Mouse (Mus musculus) myocyte (in vitro differentiated cells): Measurements from ENCODE around the gene Pih1d1.

ENCODE experiments used
- E2F4 ChIP-seq: IDR thresholded peaks from one replicate; pipeline ENCODE4 v1.6.1; 2011; ENCODE audit warnings: mild to moderate bottlenecking, control low read depth, moderate library complexity; ENCODE audit not compliant: insufficient read depth
- MAX ChIP-seq: IDR thresholded peaks from one replicate; pipeline ENCODE4 v1.6.1; 2011; ENCODE audit warnings: low read depth, mild to moderate bottlenecking, control low read depth
- MYOD1 ChIP-seq, 3 experiments: IDR thresholded peaks; one replicate each; pipeline ENCODE4 v1.6.1; 2011; ENCODE audit warnings: control low read depth in 2 of 3, low read depth in 2 of 3, mild to moderate bottlenecking in 2 of 3, moderate library complexity in 1 of 3; ENCODE audit not compliant: insufficient read length in 2 of 3, control insufficient read depth in 1 of 3
- MYOG ChIP-seq, 3 experiments: IDR thresholded peaks; one replicate each; pipeline ENCODE4 v1.6.1; 2011; ENCODE audit warnings: control low read depth in 2 of 3, low read depth in 2 of 3, mild to moderate bottlenecking in 2 of 3; ENCODE audit not compliant: insufficient read length in 2 of 3, control insufficient read depth in 1 of 3, insufficient read depth in 1 of 3
- POLR2A ChIP-seq: IDR thresholded peaks from one replicate; pipeline ENCODE4 v1.6.1; 2011; ENCODE audit warnings: low read depth, mild to moderate bottlenecking, control low read depth, moderate library complexity; ENCODE audit not compliant: insufficient read length
- POLR2AphosphoS2 ChIP-seq: IDR thresholded peaks from one replicate; pipeline ENCODE4 v1.6.1; 2011; ENCODE audit warnings: low read depth, control low read depth; ENCODE audit not compliant: insufficient read length
- REST ChIP-seq: IDR thresholded peaks from one replicate; pipeline ENCODE4 v1.6.1; 2011; ENCODE audit warnings: mild to moderate bottlenecking, control low read depth, moderate library complexity; ENCODE audit not compliant: insufficient read depth, insufficient read length
- SRF ChIP-seq: IDR thresholded peaks from one replicate; pipeline ENCODE4 v1.6.1; 2011; ENCODE audit warnings: low read depth; ENCODE audit not compliant: control insufficient read depth, insufficient read length
- TCF12 ChIP-seq: IDR thresholded peaks from one replicate; pipeline ENCODE4 v1.6.1; 2011; ENCODE audit warnings: mild to moderate bottlenecking, control low read depth; ENCODE audit not compliant: poor library complexity, insufficient read depth, severe bottlenecking
- USF1 ChIP-seq: IDR thresholded peaks from one replicate; pipeline ENCODE4 v1.6.1; 2011; ENCODE audit warnings: low read depth, mild to moderate bottlenecking, control low read depth, moderate library complexity

- no peak for TF ChIP-seq MYOG (IDR thresholded peaks at IDR 0.05; ENCODE audit: control insufficient read depth in 1 of 3, insufficient read depth in 1 of 3, insufficient read length in 2 of 3, low read depth in 2 of 3)
- TF ChIP-seq POLR2A: peak; percentile 16
- no peak for TF ChIP-seq MAX
- no peak for TF ChIP-seq SRF
- no peak for TF ChIP-seq USF1
- no peak for TF ChIP-seq POLR2AphosphoS2
- TF ChIP-seq REST: no peak
- no peak for TF ChIP-seq E2F4
- TF ChIP-seq TCF12: no peak
- TF ChIP-seq MYOD1 (IDR thresholded peaks at IDR 0.05; ENCODE audit: control insufficient read depth in 1 of 3, insufficient read length in 2 of 3, low read depth in 2 of 3): no peak
Observed at GRCm38 (mm10) chr7:45123186-45123570, 30.9 kb upstream of the Pih1d1 start.
